Mouse (Mus musculus): ENCODE results near the gene Scn4a. TPM values are rescaled to one million over a fixed set of nuclear protein-coding genes. Genes with fewer than 3 reads are reported as not detected.

The Scn4a gene
- total RNA-seq, 2 experiments from 2014 or later = 81.7 to 86.7 TPM

- no peak for DNase-seq (ENCODE audit: low spot score in 2 of 2)
These were observed 35.3 kb downstream of the Scn4a start for GRCm38 (mm10) chr11:106317801-106318200.

- DNase-seq (ENCODE audit: low spot score in 2 of 2) = no peak
These were observed 36.7 kb downstream of the Scn4a start for GRCm38 (mm10) chr11:106316416-106316815.

GRCm38 (mm10) chr11:106314333-106314812 lies 38.7 kb downstream of the Scn4a start, which contains the start of gene Cd79b:
Cd79b (minus strand) TSS chr11:106314762.
- DNase-seq (ENCODE audit: low spot score in 2 of 2) = no peak

GRCm38 (mm10) chr11:106313533-106313932 lies 39.6 kb downstream of the Scn4a start:
- no peak for DNase-seq (ENCODE audit: low spot score in 2 of 2)

GRCm38 (mm10) chr11:106310123-106310522 lies 43.0 kb downstream of the Scn4a start:
- DNase-seq (ENCODE audit: low spot score in 2 of 2) = no peak

GRCm38 (mm10) chr11:106308162-106308561 lies 44.9 kb downstream of the Scn4a start:
- DNase-seq (ENCODE audit: low spot score in 2 of 2) = no peak

GRCm38 (mm10) chr11:106307432-106307831 lies 45.7 kb downstream of the Scn4a start:
- no peak for DNase-seq (ENCODE audit: low spot score in 2 of 2)

- no peak for DNase-seq (ENCODE audit: low spot score in 2 of 2)
These were observed 46.3 kb downstream of the Scn4a start for GRCm38 (mm10) chr11:106306758-106307157.

GRCm38 (mm10) chr11:106306065-106306385 lies 47.1 kb downstream of the Scn4a start:
- DNase-seq (ENCODE audit: low spot score in 2 of 2) = no peak

GRCm38 (mm10) chr11:106305348-106306064 lies 47.6 kb downstream of the Scn4a start:
- DNase-seq (ENCODE audit: low spot score in 2 of 2) = no peak

GRCm38 (mm10) chr11:106302634-106303033 lies 50.5 kb downstream of the Scn4a start:
- no peak for DNase-seq (ENCODE audit: low spot score in 2 of 2)

- DNase-seq (ENCODE audit: low spot score in 2 of 2) = no peak
These were observed 51.3 kb downstream of the Scn4a start, which contains the start of gene Gh for GRCm38 (mm10) chr11:106301765-106302164. Gh (minus strand) TSS chr11:106301865.

- no peak for DNase-seq (ENCODE audit: low spot score in 2 of 2)
These were observed 61.2 kb downstream of the Scn4a start for GRCm38 (mm10) chr11:106291861-106292260.

- no peak for DNase-seq (ENCODE audit: low spot score in 2 of 2)
These were observed 62.7 kb downstream of the Scn4a start for GRCm38 (mm10) chr11:106290376-106290775.

- peak; percentile 52 to 75 for DNase-seq (ENCODE audit: low spot score in 2 of 2)
These were observed 63.7 kb downstream of the Scn4a start for GRCm38 (mm10) chr11:106289369-106289768.

- peak in 1 of 2 experiments; percentile 42 for DNase-seq (ENCODE audit: low spot score in 2 of 2)
These were observed 66.1 kb downstream of the Scn4a start for GRCm38 (mm10) chr11:106286987-106287386.

GRCm38 (mm10) chr11:106286206-106286605 lies 66.9 kb downstream of the Scn4a start:
- DNase-seq (ENCODE audit: low spot score in 2 of 2) = no peak

- DNase-seq (ENCODE audit: low spot score in 2 of 2) = no peak
These were observed 69.0 kb downstream of the Scn4a start for GRCm38 (mm10) chr11:106284126-106284525.

- no peak for DNase-seq (ENCODE audit: low spot score in 2 of 2)
These were observed 69.7 kb downstream of the Scn4a start for GRCm38 (mm10) chr11:106283371-106283770.

- no peak for DNase-seq (ENCODE audit: low spot score in 2 of 2)
These were observed 70.6 kb downstream of the Scn4a start for GRCm38 (mm10) chr11:106282452-106282851.

GRCm38 (mm10) chr11:106276454-106276853 lies 76.6 kb downstream of the Scn4a start, which contains the start of gene Tcam1:
Tcam1 (plus strand) TSS chr11:106276672.
- peak; percentile 87 to 90 for DNase-seq (ENCODE audit: low spot score in 2 of 2)

GRCm38 (mm10) chr11:106274971-106275411 lies 78.1 kb downstream of the Scn4a start:
- peak in 1 of 2 experiments; percentile 71 for DNase-seq (ENCODE audit: low spot score in 2 of 2)

- no peak for DNase-seq (ENCODE audit: low spot score in 2 of 2)
These were observed 78.7 kb downstream of the Scn4a start for GRCm38 (mm10) chr11:106274374-106274773.

All from gastrocnemius, postnatal 4 days (tissue).